ENCODE assay signal across 10 mouse cellular contexts in the genomic region with DNA sequence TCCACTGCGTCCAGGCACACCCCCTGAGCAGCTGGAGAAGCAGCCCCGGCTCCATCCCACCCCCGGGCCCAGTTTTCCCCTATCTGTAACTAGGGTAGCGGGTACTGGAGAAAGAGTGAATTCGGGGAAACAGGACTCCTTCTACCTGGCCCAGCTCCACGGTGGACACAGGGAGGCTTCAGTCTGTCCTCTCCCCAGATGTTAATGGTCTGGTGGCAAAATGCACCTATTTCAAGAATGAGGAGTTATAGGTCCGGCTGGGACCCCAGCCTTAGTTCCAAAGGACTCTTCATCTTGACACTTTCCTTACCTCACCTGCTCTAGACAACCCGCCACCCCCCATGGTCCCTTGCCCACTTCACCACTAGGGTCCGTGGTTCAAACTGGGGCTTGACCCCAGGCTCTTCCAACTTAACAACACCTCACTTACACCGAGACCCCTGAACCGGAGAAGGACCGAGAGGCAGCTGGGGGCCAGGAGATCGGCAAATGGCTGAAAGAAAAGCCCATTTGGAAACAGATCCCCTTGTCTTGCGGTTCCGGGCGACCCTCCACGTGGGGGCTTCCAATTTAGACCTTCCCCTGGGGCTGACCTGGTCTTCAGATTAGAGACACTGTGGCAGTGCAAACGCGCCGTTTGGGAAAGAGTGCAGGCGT. TPM values are rescaled to one million over a fixed set of nuclear protein-coding genes. Genes with fewer than 3 reads are reported as not detected.
DNase-seq lines count a peak whose midpoint lies in the region; ATAC-seq and TF ChIP-seq lines count a peak whose summit lies in the region.
"Had no signal": no experiment of that assay in that cellular context is flagged by ENCODE, and none has a peak within 500 bp of the region (broad histone marks: within the 10 kb centered on the region; RNA-seq: fewer than 3 reads in every experiment).

No protein-coding gene starts in this region.

- H3K9me3 ChIP-seq in megakaryocyte, embryonic 14.5 days: no peaks in the 10 kb centered on the region
- H3K9me3 ChIP-seq in liver, embryonic 12.5 days (replicated peaks): no peaks in the 10 kb centered on the region
- no peaks in the 10 kb centered on the region for H3K9me3 ChIP-seq in stomach, embryonic 16.5 days (replicated peaks; ENCODE audit: control insufficient read depth, low read length)

- TF ChIP-seq CTCF in cerebellum, adult 2 months (IDR thresholded peaks at IDR 0.05; ENCODE audit: borderline replicate concordance, insufficient read depth, low read depth, low read length): no peak

- no peaks in the 10 kb centered on the region for H3K36me3 ChIP-seq in megakaryocyte, embryonic 14.5 days (replicated peaks; ENCODE audit: low read length)
- no peaks in the 10 kb centered on the region for H3K36me3 ChIP-seq in liver, embryonic 12.5 days
- no peaks in the 10 kb centered on the region for H3K36me3 ChIP-seq in stomach, embryonic 16.5 days (ENCODE audit: control insufficient read depth, insufficient read depth, low read length)

- DNase-seq in cerebellum, adult 2 months: no peak
- no peak for DNase-seq in cerebellum, postnatal 36 days
- DNase-seq in ovary, postnatal 14 days (ENCODE audit: low spot score): no peak
- no peak for DNase-seq in frontal cortex, adult 2 months (ENCODE audit: extremely low spot score in 1 of 2, low spot score in 1 of 2)
- DNase-seq: adrenal gland, adult 2 months had no signal

- H3K4me3 ChIP-seq in cerebellum, adult 2 months (replicated peaks; ENCODE audit: insufficient read depth, low read depth, low read length): peak overlapping the region; percentile 73
- peak overlapping the region; percentile 10 for H3K4me3 ChIP-seq in megakaryocyte, embryonic 14.5 days (replicated peaks)
- H3K4me3 ChIP-seq in liver, embryonic 12.5 days: peak overlapping the region; percentile 60
- H3K4me3 ChIP-seq in stomach, embryonic 16.5 days (replicated peaks; ENCODE audit: low read length): peak overlapping the region; percentile 79

- TF ChIP-seq POLR2A in cerebellum, adult 2 months (IDR thresholded peaks at IDR 0.05; ENCODE audit: borderline replicate concordance, insufficient read depth, low read length): no peak

- WGBS in cerebellum, adult 2 months: 20% methylated on average over 21 of the region's 21 CpGs
- WGBS in liver, embryonic 12.5 days (ENCODE audit: insufficient replicate concordance): 5% methylated on average over 21 of the region's 21 CpGs
- 4% methylated on average over 21 of the region's 21 CpGs for WGBS in stomach, embryonic 16.5 days

- H3K4me2 ChIP-seq in liver, embryonic 12.5 days: peak overlapping the region; percentile 84
- peak overlapping the region; percentile 90 for H3K4me2 ChIP-seq in stomach, embryonic 16.5 days (ENCODE audit: low read depth, low read length)

- H3K27me3 ChIP-seq in cerebellum, adult 2 months (ENCODE audit: control insufficient read depth, insufficient read depth, low read length): no peaks in the 10 kb centered on the region; the same call in 1 of the 2 replicates
- H3K27me3 ChIP-seq in megakaryocyte, embryonic 14.5 days (replicated peaks): peaks cover 95% of the 10 kb centered on the region
- H3K27me3 ChIP-seq in liver, embryonic 12.5 days (replicated peaks): peaks cover 97% of the 10 kb centered on the region
- no peaks in the 10 kb centered on the region for H3K27me3 ChIP-seq in stomach, embryonic 16.5 days (ENCODE audit: control insufficient read depth, insufficient read depth, low read length)

- H3K27ac ChIP-seq in cerebellum, adult 2 months (ENCODE audit: insufficient read depth, low read length): no peak overlapping the region
- H3K27ac ChIP-seq in liver, embryonic 12.5 days: no peak overlapping the region
- H3K27ac ChIP-seq in stomach, embryonic 16.5 days (ENCODE audit: low read length): peak overlapping the region; percentile 95

- ATAC-seq in megakaryocyte, adult 5-6 weeks (ENCODE audit: poor library complexity, severe bottlenecking): no peak
- ATAC-seq in liver, embryonic 12.5 days: no peak
- ATAC-seq in stomach, embryonic 16.5 days (ENCODE audit: insufficient read depth, low FRiP score): no peak

- H3K9ac ChIP-seq in liver, embryonic 12.5 days: no peak overlapping the region
- peak overlapping the region; percentile 97 for H3K9ac ChIP-seq in stomach, embryonic 16.5 days (ENCODE audit: low read length)

- H3K4me1 ChIP-seq in cerebellum, adult 2 months (ENCODE audit: control insufficient read depth, insufficient read depth, low read length): peaks cover 17% of the 10 kb centered on the region; the same call in 1 of the 2 replicates
- peaks cover 49% of the 10 kb centered on the region for H3K4me1 ChIP-seq in megakaryocyte, embryonic 14.5 days
- H3K4me1 ChIP-seq in liver, embryonic 12.5 days: peaks cover 49% of the 10 kb centered on the region
- peaks cover 55% of the 10 kb centered on the region for H3K4me1 ChIP-seq in stomach, embryonic 16.5 days (ENCODE audit: control insufficient read depth, insufficient read depth, low read length)

RNA-seq across cellular contexts. Expression of a gene that starts 1.7 kb away (rescaled TPM):
- 30.4 and 31.8 TPM in 2 replicates for polyA plus RNA-seq in cerebellum, adult 2 months (2012; rRNA removed)
- polyA plus RNA-seq in megakaryocyte, embryonic 14.5 days (2012; ENCODE audit: insufficient read depth, low replicate concordance): not detected in 2 replicates
- not detected in 2 replicates for total RNA-seq in megakaryocyte, adult 5-6 weeks (2015)
- total RNA-seq in megakaryocyte, adult 5-6 weeks (2017): not detected in 2 replicates
- 3.9 and 4.2 TPM in 2 replicates for polyA plus RNA-seq in liver, embryonic 12.5 days (2016; fragmentation: Nextera tagmentation; extraction: Ambion mirVana)
- 15.1 and 16.8 TPM in 2 replicates for polyA plus RNA-seq in stomach, embryonic 16.5 days (2015; fragmentation: Nextera tagmentation; extraction: Ambion mirVana)
- polyA plus RNA-seq in frontal cortex, adult 2 months (2012; rRNA removed): 21.2 and 22.3 TPM in 2 replicates

RNA-seq across cellular contexts. Expression of a gene that starts 29.1 kb away (rescaled TPM):
- 0.15 and 0.36 TPM in 2 replicates for polyA plus RNA-seq in cerebellum, adult 2 months (2012; rRNA removed)
- not detected in 2 replicates for polyA plus RNA-seq in megakaryocyte, embryonic 14.5 days (2012; ENCODE audit: insufficient read depth, low replicate concordance)
- not detected in 2 replicates for total RNA-seq in megakaryocyte, adult 5-6 weeks (2015)
- not detected in 2 replicates for total RNA-seq in megakaryocyte, adult 5-6 weeks (2017)
- polyA plus RNA-seq in liver, embryonic 12.5 days (2016; fragmentation: Nextera tagmentation; extraction: Ambion mirVana): 1.9 and 2.4 TPM in 2 replicates
- polyA plus RNA-seq in stomach, embryonic 16.5 days (2015; fragmentation: Nextera tagmentation; extraction: Ambion mirVana): 0.42 and 2.0 TPM in 2 replicates
- polyA plus RNA-seq in frontal cortex, adult 2 months (2012; rRNA removed): 0.15 and 0.28 TPM in 2 replicates
- total RNA-seq: gastrocnemius, adult 8-10 months had no signal

RNA-seq across cellular contexts. Expression of a gene that starts 39.2 kb away (rescaled TPM):
- 145 and 152 TPM in 2 replicates for polyA plus RNA-seq in cerebellum, adult 2 months (2012; rRNA removed)
- not detected in 2 replicates for polyA plus RNA-seq in megakaryocyte, embryonic 14.5 days (2012; ENCODE audit: insufficient read depth, low replicate concordance)
- not detected in 2 replicates for total RNA-seq in megakaryocyte, adult 5-6 weeks (2015)
- not detected in 2 replicates for total RNA-seq in megakaryocyte, adult 5-6 weeks (2017)
- 2.8 and 3.3 TPM in 2 replicates for polyA plus RNA-seq in liver, embryonic 12.5 days (2016; fragmentation: Nextera tagmentation; extraction: Ambion mirVana)
- 13.0 and 15.1 TPM in 2 replicates for polyA plus RNA-seq in stomach, embryonic 16.5 days (2015; fragmentation: Nextera tagmentation; extraction: Ambion mirVana)
- 256 and 260 TPM in 2 replicates for polyA plus RNA-seq in frontal cortex, adult 2 months (2012; rRNA removed)

Comparison
In these comparisons a context has a peak if more than half of its experiments do, and no peak if none do; other contexts are left out.
1. H3K4me3 ChIP-seq: peak in every context shown above with its lines; median percentile 79 in stomach, embryonic 16.5 days; 73 in cerebellum, adult 2 months; 60 in liver, embryonic 12.5 days; 10 in megakaryocyte, embryonic 14.5 days.